Mouse (Mus musculus): ENCODE data around the gene Angptl1. TPM values are rescaled to one million over a fixed set of nuclear protein-coding genes. Genes with fewer than 3 reads are reported as not detected.
A peak's percentile ranks its signal among the peaks of the same experiment; 100 is the strongest.

Gene Angptl1
- 1 to 10 TPM in 1 of 2 experiments, under 1 TPM in 1; 0.75 to 1.1 TPM for total RNA-seq (2021)

DNA sequence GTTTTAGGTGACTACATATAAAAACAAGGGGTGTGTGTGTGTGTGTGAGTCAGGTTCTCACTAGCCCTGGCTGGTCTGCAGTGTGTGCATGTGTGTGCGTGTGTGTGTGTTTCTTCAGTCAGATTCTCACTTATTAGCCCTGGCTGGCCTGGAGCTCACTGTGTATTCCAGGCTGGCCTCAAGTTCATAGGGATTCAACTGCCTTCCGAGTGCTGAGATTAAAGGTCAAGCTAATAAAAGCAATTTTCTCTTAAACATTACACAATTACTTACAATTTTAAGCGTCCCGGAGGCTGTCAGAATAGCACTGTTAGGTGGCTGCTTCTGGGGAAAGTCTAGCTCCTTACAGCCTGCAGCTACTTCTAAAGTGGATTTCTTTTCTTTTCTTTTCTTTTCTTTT, at the start of gene Angptl1:
TSS of gene Angptl1 (plus strand) at position 386 of the 400 bp plus-strand sequence.
- no peak for DNase-seq

DNA sequence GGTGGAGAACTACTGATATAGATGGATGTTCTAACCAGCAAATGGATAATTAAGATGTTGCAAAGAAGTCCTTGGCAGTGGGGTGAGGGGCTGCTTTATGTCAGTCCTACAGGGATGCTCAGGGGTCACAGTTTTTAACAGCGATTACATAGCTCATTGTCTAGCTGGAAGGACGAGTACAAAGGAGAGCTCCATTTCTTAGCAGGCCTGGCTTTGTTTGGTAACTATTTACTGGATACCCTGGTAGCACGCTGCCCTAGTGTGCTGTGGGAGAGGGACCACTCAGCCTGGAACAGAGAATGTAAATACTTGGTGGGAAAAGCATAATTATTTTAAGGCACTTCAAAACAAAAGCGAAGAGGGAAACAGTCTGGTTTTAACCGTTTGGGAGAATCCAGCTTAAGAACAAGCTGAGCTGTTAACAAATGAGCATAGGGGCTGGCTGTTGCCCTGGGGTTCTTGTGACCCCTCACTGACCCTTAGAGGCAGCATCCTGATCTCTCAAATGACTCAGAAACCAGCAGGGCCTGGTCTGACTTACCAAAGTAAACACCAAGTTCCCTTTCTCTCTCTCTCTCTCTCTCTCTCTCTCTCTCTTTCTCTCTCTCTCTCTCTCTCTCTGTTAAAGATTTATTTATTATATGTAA, 48.4 kb upstream of the Angptl1 start:
- DNase-seq: no peak

DNA sequence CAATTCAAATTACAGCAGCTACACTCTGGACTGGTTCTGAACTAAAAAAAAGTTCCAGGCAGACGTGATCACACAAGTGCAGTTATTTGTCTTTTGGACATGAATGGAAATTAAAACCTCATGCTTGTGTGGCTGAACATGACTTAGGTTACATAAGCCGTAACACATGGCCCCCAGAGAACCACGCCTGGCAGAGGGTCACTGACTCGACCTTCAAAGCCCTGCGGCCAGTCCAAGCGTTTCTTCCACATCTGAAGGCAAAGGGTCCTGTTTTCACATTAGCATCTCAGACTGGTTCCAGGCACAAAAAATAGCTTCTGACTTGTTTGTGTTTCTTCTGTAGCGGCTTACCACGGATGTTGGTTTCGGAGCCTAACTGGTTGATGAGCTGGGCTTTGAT, 42.1 kb upstream of the Angptl1 start:
- no peak for DNase-seq

DNA sequence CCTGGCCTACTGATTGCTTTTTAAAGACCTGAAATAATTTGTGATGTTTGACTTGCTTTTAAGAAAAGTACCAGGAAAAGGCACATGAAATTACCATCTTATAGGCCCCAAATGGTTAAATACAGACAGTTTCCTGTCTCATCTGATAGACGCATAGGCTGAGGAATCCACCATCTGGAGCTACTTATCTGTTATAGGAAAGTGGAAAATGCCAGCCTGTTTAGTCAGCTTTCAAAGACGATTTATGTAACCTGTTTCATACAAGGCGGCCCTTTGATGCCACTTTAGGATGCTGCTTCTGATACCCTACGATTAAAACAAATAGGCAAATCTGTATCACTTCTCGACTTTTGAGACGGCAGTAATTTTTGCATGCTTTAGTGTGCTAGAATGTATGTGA, 37.1 kb upstream of the Angptl1 start:
- no peak for DNase-seq

DNA sequence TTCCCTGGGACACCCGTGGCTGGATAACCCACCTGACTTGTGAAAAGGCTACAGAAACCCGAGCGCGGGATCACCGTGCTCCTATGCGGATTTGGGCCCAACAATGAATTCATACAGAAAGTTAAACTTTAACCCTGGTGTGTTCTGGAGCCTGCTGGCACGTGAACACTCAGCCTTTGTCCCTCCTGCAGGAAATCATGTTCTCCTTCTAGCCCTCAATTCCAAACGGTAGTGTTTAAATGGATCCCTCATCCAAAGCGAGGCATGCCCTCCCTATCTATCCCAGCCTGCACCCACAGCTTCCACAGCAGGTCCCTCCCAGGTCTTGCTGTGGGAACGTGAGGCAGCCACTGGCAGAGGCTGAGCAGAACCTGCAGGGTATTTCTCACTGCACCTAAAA, 30.0 kb upstream of the Angptl1 start:
- no peak for DNase-seq

DNA sequence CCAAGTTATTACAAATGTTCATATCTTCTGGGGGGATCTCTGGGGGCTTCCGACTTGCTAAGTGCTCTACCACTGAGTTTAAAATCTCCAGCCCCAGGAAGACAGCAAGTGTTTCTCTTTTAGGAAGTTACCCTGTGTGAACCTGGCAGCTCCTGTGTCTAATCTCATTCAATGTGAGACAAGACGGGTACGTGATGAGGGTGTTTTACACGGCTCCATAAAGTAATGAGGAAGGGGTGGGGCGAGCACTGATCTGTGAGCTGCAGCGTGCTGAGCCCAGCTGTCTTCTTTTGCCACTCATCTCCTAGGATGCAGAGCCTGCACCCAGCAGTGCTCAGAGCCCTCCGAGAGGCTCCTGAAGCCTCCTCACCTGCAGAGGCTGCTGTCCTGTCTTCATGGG, 26.4 kb upstream of the Angptl1 start:
- DNase-seq: no peak

DNA sequence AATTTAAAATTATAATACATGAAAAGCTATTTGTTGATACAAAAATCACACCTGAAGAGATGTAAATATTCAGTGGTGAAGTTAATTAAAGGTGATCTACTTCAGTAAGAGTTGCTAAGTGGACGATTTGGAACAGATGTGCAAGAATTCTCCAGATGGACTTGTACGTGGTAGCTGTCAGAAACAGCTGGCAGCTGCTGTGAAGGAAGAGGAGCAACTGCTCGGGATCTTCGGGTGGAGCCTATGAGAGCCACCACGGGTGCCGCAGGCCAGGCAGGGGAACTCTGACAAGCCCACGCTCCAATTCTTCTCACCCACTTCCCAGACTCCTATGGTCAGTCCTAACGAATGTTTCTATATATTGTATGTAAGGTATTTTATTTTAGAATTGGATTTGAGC, 25.6 kb upstream of the Angptl1 start:
- no peak for DNase-seq

DNA sequence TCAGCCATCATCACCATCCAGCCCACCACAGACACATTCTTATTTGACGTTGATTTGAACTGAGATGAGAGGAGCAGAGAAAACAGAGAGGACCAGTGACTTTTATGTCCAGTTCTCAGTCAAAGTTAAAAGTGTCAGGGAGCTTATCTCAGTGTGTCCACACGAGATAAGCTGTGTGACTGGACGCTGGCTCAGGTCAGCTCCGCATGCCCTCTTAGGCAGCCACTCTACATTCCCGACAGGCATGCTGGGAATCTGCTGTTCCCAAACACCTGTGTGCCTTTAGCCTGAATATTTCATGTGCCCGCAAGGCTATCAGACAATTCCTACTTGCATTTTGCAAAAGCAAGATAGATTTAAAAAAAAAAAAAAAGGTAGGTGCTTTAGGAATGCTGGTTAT, 24.9 kb upstream of the Angptl1 start:
- DNase-seq: no peak

DNA sequence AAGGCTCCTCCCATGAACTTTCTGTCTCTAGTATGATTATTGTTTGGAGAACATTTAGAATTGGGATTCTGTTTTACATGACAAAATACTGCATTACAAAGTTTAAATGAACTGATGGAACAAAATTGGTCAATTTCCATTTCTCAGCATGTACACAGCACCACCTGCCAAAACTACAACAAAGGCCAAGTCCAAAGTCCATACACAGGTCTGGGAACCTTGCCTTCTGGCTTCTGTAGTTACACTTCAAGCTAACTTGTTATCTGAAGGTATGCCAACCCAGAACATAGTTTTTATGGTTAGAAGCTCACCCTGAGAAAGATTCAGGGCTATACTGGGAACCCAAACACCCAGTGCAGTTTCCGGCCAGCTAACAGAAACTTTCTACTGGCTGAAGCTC, 19.1 kb upstream of the Angptl1 start:
- DNase-seq: no peak

DNA sequence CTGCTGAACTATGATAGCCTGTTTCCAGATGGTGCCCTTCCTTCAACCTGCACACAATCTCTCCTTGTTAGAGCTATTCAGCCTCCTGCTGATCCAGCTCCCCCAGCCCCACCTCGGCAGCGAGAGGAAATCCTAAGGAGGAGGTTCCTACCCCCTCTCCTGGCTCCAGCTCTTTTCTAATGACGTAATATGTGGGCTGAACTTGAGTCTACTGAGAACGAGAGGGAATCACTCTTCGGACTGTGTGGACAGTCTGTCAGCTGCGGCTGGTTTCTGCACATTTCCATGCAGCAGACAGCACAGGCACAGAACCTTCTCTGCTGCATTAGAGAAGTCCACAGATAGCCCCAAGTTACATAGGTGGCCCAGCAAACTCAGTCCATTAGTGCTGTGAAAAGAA, 333 bp downstream of the Angptl1 start:
- DNase-seq: peak; percentile 24 to 27

DNA sequence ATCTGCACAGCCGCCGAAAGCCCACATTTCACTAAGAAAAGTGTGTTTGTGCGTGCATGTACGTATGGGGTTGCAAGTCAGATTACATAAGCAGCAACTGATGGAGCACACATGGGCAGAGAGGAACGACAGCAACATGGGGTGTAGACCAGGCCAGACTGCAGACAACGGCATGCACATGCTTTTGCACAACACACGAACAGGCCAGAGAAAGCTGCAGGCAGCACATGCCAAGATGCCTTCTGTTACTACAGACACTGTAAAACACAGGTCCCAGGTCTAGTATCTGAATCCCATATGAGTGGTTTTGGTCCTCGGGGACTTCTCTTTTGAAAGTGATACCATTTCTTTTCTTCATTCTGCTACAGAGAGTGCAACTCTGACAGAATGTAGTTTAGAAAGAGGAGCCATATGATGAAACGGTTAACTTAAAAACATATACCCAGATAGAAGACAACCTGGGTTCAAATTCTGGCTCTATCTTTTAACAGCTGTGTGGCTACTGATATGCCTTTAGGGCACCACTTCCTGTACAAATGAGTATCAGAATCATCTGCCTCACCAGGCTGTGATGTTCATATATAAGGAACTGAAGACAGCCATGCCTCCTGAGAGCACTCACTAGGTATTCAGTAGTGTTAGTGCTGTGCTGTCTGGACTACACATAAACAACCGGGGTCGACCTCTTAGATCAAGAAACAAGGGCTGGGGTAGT, 3.4 kb downstream of the Angptl1 start:
- DNase-seq: peak; percentile 40 to 41

DNA sequence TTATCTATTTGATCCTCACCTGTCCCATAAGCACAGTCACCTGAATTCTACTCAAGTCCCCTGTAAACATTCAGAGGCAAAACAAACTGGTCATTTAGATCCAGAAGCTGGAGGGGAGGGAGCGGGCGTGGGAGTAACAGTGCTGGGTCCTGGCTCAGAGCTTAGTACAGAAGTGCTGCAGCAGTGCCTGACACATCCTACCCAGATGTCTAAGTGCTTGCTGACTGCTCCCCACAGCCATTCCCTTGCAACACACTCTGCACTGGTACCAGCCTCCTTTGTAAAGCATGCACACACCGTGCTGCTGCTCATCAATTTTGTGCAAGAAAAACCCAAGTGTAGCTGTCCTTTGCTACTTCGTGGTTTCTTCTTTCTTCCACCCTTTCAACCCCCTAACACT, 8.7 kb downstream of the Angptl1 start:
- DNase-seq: no peak

DNA sequence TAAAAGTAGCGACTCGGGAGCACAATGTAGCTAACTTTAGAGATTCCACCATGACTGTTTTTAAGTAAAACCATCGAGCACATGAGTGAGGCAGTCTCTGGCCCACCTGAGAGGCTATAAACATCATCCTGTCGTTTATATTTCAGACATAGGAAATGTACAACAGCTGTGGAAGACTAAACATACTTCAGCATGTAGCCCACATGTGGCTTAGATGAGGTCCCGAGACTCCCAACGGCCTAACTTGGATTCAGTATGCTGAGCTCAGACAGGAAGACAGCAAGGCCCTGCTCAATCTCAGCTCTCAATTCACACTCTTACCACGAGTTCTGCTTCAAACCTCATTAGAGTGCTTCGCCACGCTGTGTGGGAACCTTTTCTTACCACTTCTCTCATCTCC, 14.0 kb downstream of the Angptl1 start:
- DNase-seq: no peak

DNA sequence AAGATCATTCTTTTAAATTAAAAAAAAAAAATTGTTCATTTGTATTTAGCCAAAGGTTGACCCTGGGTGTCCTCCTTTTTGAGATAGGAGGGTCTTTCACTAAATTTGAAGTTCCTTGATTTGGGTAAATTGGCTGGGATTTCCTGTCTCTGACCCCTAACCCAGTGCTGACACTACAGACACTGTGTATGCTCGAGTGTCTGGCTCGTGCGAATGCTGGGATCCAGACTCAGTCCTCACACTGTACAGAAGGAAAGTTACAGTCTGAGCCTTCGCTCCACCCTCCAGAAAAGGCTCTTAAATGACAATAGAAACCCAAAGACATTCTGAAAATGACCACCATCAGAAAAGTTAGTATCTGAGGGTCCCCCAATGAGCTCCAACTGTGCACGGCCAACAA, 14.5 kb downstream of the Angptl1 start:
- DNase-seq: no peak

DNA sequence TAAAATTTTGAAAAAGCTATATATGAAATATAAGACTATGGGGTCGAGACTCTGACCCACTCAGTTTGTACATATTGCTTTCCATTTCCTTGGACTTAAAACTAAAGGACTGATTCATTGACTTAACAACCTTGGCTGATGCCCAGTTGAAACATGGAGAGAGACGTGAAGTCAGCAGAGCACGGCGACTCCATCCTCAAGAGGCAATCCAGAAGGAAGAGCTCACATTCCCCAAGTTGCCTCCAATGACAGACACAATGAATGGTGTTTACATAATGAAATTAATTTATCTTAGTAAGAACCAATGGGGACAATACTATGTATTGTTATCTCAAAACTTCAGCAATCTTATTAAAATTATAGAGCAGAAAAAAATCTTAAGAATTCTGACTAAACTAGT, 16.2 kb downstream of the Angptl1 start:
- no peak for DNase-seq

DNA sequence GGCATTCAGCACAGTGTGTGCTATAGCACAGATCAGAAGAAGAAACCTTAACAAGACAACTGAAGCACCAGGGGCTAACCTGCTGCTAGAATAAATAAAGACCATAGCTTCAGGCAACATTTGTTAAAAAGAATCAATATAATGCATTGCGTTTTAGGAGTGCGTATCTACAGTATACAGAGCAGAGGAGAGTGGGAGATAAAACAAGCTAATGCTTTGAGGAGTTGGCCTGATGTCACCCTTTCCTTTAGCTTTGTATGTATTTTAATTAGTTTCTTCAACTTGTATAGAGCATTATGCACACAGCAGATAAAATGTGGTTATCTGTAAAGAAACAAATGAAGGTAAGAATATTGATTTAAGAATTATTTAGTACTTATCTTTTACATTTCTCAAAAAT, 18.3 kb downstream of the Angptl1 start:
- DNase-seq: no peak

DNA sequence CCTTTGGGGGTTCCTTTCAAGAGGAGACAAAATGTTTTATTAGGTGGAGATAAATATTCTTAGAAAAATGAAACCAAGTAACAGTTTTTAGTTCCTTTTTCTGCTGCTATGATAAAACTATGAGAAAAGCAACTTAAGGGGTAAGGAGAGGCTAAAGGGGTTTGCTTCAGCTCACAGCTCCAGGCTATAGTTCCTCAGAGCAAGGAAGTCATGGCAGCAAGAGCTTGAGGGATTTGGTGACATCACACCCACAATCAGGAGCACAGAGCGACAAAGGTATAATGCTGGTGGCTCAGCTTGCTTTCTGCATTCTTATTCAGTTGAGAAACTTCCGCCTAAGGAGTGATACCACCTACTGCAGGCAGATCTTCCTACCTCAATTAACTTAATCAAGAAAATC, 20.8 kb downstream of the Angptl1 start:
- no peak for DNase-seq

DNA sequence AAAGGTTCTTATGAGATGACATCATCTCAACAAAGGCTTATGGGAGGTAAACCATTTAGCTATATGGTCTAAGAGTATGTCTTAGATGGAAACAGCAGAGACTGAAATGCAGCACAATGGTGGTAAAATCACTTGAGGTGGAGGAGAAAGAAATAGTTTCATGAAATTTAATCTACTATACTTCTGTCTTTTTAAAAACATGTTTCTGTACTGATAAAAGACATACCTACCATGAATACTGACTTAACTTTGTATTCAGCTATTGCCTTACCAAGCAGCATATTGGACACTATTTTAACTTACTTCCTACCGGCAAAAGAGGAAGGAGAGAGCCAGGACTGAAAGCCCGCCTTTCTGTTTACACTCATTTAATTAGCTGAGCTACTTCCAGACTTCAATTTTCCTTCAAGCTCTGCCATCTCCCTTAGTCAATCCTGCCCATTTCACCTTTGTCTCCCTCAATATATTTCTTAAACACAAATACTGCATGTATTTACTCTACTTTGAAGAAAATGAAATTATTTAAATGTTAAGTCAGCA, 21.4 kb downstream of the Angptl1 start:
- no peak for DNase-seq

DNA sequence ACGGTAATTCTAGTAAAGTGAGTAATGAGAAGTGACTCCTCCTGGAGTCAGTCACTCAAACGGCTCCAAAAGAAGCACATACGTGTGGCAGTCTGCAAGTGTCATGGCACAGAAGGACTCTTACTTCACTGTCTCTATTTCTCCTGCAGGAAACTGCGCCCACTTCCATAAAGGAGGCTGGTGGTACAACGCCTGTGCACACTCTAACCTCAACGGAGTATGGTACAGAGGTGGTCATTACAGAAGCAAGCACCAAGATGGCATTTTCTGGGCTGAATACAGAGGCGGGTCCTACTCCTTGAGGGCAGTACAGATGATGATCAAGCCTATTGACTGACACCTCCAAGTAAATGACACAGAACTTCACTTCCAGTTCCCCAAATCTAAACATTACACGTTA, 21.9 kb downstream of the Angptl1 start:
- no peak for DNase-seq

DNA sequence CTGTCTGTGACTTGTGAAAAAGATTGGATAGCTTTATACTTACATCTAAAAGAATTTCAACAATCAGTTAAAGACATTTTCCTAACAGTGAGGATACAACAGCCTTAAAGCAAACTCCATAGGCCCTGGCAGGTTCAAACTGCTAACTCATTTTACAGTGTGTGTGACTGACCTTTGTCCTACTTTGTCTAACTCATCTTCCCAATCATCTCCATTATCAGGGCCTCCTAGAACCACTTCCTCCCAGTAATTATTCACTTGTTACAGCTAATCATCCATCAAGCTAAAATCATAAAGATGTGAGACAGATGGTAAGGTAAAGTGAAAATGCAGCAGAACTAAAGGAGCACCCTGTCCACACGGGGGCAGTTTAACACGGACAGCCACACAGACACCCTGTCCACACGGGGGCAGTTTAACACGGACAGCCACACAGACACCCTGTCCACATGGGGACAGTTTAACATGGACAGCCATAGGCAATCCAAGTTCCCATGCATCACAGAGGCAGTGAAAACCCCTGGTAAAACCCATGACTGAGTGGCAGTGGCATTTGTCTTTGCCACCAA, 23.2 kb downstream of the Angptl1 start:
- DNase-seq: no peak

DNA sequence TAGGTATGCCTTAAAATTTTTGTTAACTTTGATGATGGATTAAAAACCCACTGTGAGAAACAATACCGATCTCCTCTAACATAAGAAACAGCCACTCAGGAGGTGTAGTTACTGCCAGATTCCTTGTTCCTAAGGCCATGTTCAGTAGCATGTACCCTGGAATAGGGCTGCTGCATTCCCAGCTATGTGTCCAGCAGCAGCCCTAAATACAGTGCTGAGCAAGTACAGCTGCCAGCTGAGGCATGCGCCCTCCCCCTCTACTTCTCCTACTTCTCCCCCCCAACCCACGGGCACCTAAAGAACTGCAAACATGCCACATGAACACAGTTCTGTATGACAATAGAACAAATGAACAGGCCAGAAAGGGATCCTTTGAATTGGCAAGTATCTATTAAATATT, 25.4 kb downstream of the Angptl1 start:
- DNase-seq: no peak

DNA sequence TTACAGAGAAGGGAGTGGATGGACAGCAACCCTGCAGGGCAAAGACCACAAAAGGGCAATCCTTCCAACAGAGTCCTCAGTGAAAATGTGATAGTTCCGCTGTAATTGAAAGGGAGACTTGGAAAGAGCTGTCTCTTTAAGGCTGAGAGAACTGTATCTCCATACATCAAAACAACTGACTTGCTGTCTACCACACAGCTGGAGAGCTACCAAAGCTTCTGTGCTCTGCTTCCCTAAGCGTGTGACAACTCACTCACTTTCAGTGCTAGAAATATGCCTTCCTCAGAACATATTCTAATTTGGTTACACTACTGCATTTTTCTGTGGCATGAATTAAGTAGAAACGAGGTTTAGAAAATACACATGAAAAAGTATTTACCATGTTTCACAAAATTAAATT, 25.9 kb downstream of the Angptl1 start:
- DNase-seq: no peak

DNA sequence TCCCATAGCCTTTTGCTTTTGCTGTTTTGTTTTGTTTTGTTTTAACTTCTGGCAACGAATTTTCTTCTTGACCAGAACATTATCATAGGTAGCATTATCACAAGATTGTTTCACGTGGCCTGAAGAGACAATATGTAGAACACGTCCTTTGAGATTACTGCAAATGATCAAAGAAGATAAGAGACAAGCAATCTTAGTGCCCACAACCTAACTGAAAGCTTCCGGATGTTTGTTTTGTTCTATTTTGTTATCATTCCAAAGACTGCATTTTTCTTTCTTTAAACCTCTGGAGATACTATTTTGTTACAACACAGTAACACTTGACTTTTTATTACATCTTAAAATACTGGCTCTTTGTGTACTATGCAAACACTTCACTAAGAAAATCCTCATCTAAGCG, 31.7 kb downstream of the Angptl1 start:
- no peak for DNase-seq

DNA sequence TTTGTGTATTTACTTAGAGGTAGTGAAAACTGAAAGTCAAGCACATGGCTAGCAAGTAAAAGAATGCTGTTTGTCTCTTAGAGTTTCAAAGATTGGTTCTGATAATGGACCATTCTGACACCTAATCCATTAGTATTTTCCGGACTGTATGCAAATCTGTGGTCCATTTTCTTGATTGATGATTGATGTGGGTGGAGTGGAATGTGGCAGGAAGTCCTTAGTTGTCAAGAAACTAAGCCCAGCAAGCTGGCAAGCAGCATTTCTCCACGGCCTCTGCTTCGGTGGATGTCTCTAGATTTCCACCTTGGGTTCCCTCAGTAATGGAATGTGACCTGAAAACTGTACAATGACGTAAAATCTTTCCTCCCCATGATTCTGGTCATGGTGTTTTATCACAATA, 32.3 kb downstream of the Angptl1 start:
- no peak for DNase-seq

All from layer of hippocampus, postnatal 36 days (tissue).